Mouse (Mus musculus): ENCODE results near the gene Prc1. TPM values are rescaled to one million over a fixed set of nuclear protein-coding genes. Genes with fewer than 3 reads are reported as not detected.

Gene Prc1
- polyA plus RNA-seq, 1 experiment from 2014 or later = 121 TPM

DNA sequence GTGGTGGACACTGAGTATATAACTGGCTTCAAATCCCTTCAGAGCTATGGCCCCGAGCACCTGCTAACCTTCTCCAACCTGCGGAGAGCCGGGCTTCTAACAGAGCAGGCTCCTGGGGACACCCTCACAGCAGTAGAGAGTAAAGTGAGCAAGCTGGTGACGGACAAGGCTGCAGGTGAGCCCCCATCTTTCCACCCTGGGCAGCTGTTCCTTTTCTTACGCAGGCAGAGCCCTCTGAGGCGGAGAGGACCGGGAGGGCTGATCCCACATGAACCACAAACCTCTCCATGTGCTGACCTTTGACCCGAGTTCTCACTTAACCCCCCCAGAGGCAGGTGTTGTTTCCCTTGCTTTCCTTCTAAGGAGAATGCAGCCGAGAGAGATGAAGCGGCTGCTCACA is 6.5 kb upstream of the Prc1 start:
- ATAC-seq (ENCODE audit: insufficient number of reproducible peaks, insufficient read depth, low FRiP score, low TSS enrichment, low read depth) = no peak
- WGBS = 73% methylated on average over 10 of the region's 10 CpGs
- Histone ChIP-seq H3K4me3 (no peak overlapping the region), H3K27me3 (no peaks in the 10 kb centered on the region), H3K4me1 (no peaks in the 10 kb centered on the region), H3K27ac (no peak overlapping the region), H3K9ac (no peak overlapping the region), H3K4me2 (no peak overlapping the region), H3K36me3 (peaks cover 78% of the 10 kb centered on the region), H3K9me3 (no peaks in the 10 kb centered on the region)

DNA sequence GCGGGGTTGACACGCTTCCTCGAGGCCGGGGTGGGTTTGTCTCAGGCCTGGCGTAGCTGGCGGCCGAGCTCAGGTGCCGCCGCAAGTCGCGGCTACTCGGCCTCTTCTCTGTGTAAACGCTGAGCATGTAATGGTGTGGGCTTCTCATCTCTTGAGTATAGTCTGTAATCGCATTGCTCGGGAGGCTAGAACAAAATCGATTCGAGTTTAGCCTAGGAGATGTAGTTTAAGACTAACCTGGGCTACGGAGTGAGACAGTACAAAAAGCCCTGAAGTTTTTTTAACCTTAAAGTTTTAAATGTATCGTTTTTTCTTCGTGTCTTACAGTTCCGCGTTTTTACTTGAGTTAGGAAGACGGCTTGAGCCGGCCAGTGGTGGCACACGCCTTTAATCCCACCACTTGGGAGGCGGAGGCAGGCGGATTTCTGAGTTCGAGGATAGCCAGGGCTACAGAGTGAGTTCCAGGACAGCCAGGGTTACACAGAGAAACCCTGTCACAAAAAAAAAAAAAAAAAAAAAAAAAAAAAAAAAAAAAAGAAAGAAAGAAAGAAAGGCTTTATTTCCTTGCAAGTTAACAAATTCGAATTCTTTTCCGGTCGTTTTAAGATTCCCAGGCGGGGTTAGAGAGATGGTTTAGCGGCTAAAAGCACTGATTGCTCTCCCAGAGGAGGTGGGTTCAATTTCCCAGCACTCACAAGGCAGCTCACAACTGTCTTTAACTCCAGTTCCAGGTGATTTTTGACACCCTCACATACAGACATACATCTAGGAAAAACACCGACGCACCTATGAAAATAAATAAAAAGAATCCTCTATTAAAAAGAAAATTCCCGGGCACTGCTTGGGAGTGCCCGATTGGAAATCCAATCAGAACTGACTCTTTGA is 756 bp downstream of the Prc1 start:
- H3K27ac ChIP-seq = peak overlapping the region; percentile 88
- peak overlapping the region; percentile 88 for H3K4me3 ChIP-seq
- H3K9ac ChIP-seq = peak overlapping the region; percentile 87
- no peaks in the 10 kb centered on the region for H3K9me3 ChIP-seq
- H3K27me3 ChIP-seq = no peaks in the 10 kb centered on the region
- H3K36me3 ChIP-seq = peaks cover 18% of the 10 kb centered on the region
- ATAC-seq (ENCODE audit: insufficient number of reproducible peaks, insufficient read depth, low FRiP score, low TSS enrichment, low read depth) = peak; percentile 56
- peak overlapping the region; percentile 72 for H3K4me2 ChIP-seq
- peaks cover 23% of the 10 kb centered on the region for H3K4me1 ChIP-seq
- 9% methylated on average over 37 of the region's 37 CpGs for WGBS

DNA sequence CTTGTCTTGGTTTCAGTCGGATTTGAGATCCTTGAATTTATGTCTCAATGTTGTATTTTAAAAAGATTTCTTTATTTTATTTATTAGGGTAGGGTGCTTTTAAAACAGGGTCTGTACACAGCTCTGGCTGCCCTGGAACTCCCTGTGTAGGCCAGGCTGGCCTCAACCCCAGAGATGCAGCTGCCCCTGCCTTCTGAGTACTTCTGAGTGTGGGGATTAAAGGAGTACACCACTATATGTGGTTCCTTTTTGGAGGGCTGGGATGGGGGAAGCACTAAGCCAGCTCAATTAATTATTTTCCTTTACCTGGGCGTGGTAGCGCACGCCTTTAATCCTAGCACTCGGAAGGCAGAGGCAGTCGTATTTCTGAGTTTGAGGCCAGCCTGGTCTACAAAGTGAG is 2.2 kb downstream of the Prc1 start:
- H3K27me3 ChIP-seq = no peaks in the 10 kb centered on the region
- H3K4me2 ChIP-seq = peak overlapping the region; percentile 72
- H3K9me3 ChIP-seq = no peaks in the 10 kb centered on the region
- no peak overlapping the region for H3K27ac ChIP-seq
- no peak for ATAC-seq (ENCODE audit: insufficient number of reproducible peaks, insufficient read depth, low FRiP score, low TSS enrichment, low read depth)
- H3K36me3 ChIP-seq = peaks cover 23% of the 10 kb centered on the region
- no peak overlapping the region for H3K4me3 ChIP-seq
- H3K9ac ChIP-seq = 0 out of 2 replicates have a peak overlapping the region, but pooled peaks have one; percentile 11
- peaks cover 23% of the 10 kb centered on the region for H3K4me1 ChIP-seq
- WGBS = 91% methylated on average over 6 of the region's 6 CpGs

DNA sequence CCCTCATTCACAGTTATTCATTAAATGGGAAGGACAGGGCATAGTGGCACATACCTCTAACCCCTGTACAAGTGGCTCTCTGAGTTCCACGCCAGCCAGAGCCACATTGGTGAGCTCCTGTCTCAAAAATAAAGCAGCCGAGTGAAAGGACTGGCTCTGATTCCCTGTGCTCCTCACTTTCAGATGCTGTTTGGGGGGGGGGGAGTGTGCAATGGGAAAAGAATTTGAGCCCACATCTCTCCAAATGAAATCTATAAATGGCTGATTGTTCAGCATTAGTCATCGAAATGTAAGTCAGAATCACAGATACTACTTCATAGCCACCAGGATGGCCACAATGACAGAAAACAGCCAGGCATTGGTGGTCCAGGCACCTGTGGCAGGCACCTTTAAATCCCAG is 2.8 kb downstream of the Prc1 start:
- 0 out of 2 replicates have a peak overlapping the region, but pooled peaks have one; percentile 27 for H3K9ac ChIP-seq
- no peak overlapping the region for H3K4me2 ChIP-seq
- H3K4me3 ChIP-seq = no peak overlapping the region
- no peaks in the 10 kb centered on the region for H3K27me3 ChIP-seq
- H3K4me1 ChIP-seq = peaks cover 23% of the 10 kb centered on the region
- 84% methylated on average over 3 of the region's 3 CpGs for WGBS
- no peak for ATAC-seq (ENCODE audit: insufficient number of reproducible peaks, insufficient read depth, low FRiP score, low TSS enrichment, low read depth)
- H3K36me3 ChIP-seq = peaks cover 29% of the 10 kb centered on the region
- no peaks in the 10 kb centered on the region for H3K9me3 ChIP-seq
- H3K27ac ChIP-seq = no peak overlapping the region

DNA sequence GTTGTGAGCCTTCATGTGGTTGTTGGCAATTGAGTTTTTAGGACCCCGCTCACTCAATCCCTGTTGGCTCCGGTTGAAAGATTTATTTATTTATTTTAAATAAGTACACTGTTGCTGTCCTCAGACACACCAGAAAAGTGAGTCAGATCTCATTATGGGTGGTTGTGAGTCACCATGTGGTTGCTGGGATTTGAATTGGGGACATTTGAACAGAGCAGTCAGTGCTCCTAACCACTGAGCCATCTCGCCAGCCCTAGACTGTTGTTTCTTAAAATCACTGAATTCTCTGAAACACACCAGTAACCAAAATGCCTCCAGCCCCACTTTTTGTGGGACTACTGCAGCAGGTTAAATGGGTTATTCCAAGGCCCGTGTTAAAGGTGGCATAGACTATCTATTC is 4.5 kb downstream of the Prc1 start:
- Histone ChIP-seq H3K36me3 (peaks cover 41% of the 10 kb centered on the region), H3K27ac (no peak overlapping the region), H3K4me2 (no peak overlapping the region), H3K9me3 (no peaks in the 10 kb centered on the region), H3K27me3 (no peaks in the 10 kb centered on the region), H3K9ac (no peak overlapping the region), H3K4me3 (no peak overlapping the region), H3K4me1 (peaks cover 23% of the 10 kb centered on the region)
- no peak for ATAC-seq (ENCODE audit: insufficient number of reproducible peaks, insufficient read depth, low FRiP score, low TSS enrichment, low read depth)
- 92% methylated on average over 4 of the region's 4 CpGs for WGBS

DNA sequence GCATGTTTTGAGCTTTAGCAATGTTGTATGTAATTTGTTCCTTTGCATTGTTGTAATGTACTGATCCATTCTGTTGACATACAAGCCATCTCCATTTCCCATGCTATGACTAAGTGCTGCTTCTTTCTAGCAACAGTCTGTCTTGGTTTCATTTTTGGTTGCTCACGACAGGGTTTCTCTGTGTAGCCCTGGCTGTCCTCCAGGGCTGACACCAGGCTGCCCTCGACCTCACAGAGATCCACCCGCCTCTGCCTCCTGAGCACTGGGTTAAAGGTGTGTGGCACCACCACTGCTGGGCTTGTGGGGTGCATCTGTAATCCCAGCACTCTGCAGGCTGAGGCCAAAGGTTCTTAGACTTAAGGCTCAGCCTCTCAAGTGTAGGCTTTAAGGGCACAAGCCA is 5.3 kb downstream of the Prc1 start:
- H3K4me1 ChIP-seq = peaks cover 23% of the 10 kb centered on the region
- H3K9me3 ChIP-seq = no peaks in the 10 kb centered on the region
- 86% methylated on average over 3 of the region's 3 CpGs for WGBS
- no peaks in the 10 kb centered on the region for H3K27me3 ChIP-seq
- no peak overlapping the region for H3K4me2 ChIP-seq
- H3K4me3 ChIP-seq = no peak overlapping the region
- no peak for ATAC-seq (ENCODE audit: insufficient number of reproducible peaks, insufficient read depth, low FRiP score, low TSS enrichment, low read depth)
- no peak overlapping the region for H3K9ac ChIP-seq
- H3K36me3 ChIP-seq = peaks cover 50% of the 10 kb centered on the region
- H3K27ac ChIP-seq = no peak overlapping the region

DNA sequence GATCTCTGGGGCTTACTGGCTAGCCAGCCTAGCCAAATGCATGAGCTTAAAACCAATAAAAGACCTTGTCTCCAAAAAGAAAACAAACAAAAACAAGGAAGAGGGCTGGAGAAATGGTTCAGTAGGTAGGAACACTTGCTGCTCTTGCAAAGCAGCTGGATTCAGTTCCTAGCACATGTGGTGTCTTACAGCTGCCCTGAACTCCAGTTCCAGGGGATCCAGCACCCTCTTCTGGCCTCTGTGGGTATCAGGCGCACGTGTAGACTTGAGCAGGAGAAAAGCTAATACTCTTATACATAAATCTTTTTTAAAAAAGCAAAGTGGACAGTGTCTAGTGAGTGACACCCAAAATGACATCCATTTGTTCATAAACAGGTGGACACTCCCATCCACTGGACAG is 7.3 kb downstream of the Prc1 start:
- Histone ChIP-seq H3K9ac (no peak overlapping the region), H3K27me3 (no peaks in the 10 kb centered on the region), H3K4me2 (no peak overlapping the region), H3K4me3 (no peak overlapping the region), H3K9me3 (no peaks in the 10 kb centered on the region), H3K4me1 (peaks cover 15% of the 10 kb centered on the region), H3K36me3 (peaks cover 68% of the 10 kb centered on the region), H3K27ac (no peak overlapping the region)
- WGBS = 89% methylated on average over 2 of the region's 2 CpGs
- no peak for ATAC-seq (ENCODE audit: insufficient number of reproducible peaks, insufficient read depth, low FRiP score, low TSS enrichment, low read depth)

DNA sequence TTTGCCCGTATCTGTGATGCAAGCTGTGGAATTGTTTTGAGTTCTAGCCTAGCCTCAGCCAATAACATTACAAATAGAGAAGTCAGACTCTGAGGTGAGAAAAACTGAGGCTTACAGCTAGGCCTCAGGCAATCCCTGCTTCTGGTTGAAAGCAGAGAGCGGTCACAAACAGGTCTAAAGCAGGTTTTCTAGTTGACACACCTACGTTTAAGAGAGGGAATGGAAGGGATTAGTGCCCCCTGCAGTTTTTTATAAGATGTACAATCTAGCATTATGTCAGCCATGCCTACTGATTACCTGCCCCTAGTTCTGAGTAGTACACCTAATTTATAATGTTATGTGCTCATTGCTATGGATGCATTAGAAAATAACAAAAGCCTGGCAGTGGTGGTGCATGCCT is 13.5 kb downstream of the Prc1 start:
- Histone ChIP-seq H3K36me3 (peaks cover 94% of the 10 kb centered on the region), H3K9me3 (no peaks in the 10 kb centered on the region), H3K4me2 (no peak overlapping the region), H3K27ac (no peak overlapping the region), H3K27me3 (no peaks in the 10 kb centered on the region), H3K4me1 (no peaks in the 10 kb centered on the region), H3K4me3 (no peak overlapping the region), H3K9ac (no peak overlapping the region)
- 72% methylated on average over 3 of the region's 3 CpGs for WGBS
- ATAC-seq (ENCODE audit: insufficient number of reproducible peaks, insufficient read depth, low FRiP score, low TSS enrichment, low read depth) = no peak

DNA sequence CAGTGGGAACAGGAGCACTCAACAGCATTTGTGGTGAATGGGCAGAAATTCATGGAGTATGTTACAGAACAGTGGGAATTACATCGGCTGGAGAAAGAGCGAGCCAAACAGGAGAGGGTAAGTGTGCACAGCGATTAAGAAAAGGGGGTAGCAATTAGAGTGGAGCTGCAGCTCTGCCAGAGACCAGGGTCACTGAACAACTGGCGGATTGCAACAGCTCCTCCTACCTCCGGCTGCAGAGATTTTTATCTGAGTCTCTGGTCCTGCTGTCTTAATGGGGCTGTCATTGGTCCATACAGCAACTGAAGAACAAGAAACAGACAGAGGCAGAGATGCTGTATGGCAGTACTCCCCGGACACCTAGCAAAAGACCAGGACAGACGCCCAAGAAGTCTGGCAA is 16.5 kb downstream of the Prc1 start:
- no peaks in the 10 kb centered on the region for H3K27me3 ChIP-seq
- peaks cover 96% of the 10 kb centered on the region for H3K36me3 ChIP-seq
- H3K9ac ChIP-seq = no peak overlapping the region
- no peak overlapping the region for H3K27ac ChIP-seq
- no peaks in the 10 kb centered on the region for H3K4me1 ChIP-seq
- 85% methylated on average over 7 of the region's 7 CpGs for WGBS
- ATAC-seq (ENCODE audit: insufficient number of reproducible peaks, insufficient read depth, low FRiP score, low TSS enrichment, low read depth) = no peak
- H3K9me3 ChIP-seq = no peaks in the 10 kb centered on the region
- H3K4me3 ChIP-seq = no peak overlapping the region
- no peak overlapping the region for H3K4me2 ChIP-seq

DNA sequence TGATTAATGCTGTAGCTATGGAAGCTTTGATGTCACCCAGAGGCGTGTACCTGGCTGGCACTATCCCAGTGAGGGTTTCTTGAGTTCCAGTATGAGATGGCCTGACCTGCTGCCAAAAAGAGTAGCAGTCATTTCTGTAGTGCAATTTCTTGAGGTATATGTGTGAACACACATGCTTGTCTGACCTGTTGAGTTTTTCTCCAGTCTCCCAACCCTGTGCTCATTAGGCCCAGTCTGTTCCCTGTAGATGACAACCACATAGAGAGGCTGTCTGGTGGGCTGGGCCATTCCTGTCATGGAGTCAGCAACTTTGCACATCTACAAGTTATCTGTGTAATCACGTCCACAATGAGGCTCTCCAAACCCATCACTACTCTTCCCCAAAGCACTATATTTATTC is 21.5 kb downstream of the Prc1 start:
- no peaks in the 10 kb centered on the region for H3K9me3 ChIP-seq
- H3K4me3 ChIP-seq = no peak overlapping the region
- H3K27me3 ChIP-seq = no peaks in the 10 kb centered on the region
- H3K9ac ChIP-seq = no peak overlapping the region
- WGBS = 91% methylated on average over 2 of the region's 2 CpGs
- H3K36me3 ChIP-seq = peaks cover 87% of the 10 kb centered on the region
- no peaks in the 10 kb centered on the region for H3K4me1 ChIP-seq
- no peak for ATAC-seq (ENCODE audit: insufficient number of reproducible peaks, insufficient read depth, low FRiP score, low TSS enrichment, low read depth)
- H3K4me2 ChIP-seq = no peak overlapping the region
- H3K27ac ChIP-seq = no peak overlapping the region

DNA sequence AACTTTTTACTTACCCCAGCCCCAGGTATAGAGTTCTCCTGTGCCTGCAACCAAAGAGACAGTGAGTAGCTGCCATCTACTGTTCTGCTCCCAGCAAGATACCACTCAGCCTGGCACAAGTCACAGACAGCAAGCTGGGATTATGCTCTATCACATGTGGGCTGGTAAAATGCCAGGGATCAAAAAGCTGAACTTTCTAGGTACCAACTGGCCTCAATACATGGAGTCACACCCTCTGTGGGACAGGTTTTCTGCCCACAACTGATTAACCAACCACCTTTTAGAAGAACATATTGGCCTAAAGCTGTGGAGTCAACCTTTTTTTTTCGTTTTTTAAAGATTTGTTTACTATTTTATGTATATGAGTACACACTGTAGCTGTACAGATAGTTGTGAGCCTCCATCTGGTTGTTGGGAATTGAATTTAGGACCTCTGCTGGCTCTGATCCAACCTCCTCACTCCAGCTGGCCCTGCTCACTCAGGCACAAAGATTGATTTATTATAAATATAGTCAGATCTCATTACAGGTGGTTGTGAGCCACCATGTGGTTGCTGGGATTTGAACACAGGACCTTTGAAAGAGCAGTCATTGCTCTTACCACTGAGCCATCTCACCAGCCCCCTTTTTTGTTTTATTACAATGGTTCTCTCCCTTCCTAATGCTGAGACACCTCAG is 23.3 kb downstream of the Prc1 start:
- no peak overlapping the region for H3K4me3 ChIP-seq
- peaks cover 71% of the 10 kb centered on the region for H3K36me3 ChIP-seq
- no peaks in the 10 kb centered on the region for H3K4me1 ChIP-seq
- H3K9me3 ChIP-seq = no peaks in the 10 kb centered on the region
- no peak overlapping the region for H3K4me2 ChIP-seq
- no peak for ATAC-seq (ENCODE audit: insufficient number of reproducible peaks, insufficient read depth, low FRiP score, low TSS enrichment, low read depth)
- H3K9ac ChIP-seq = no peak overlapping the region
- no peak overlapping the region for H3K27ac ChIP-seq
- 74% methylated on average over 1 of the region's 1 CpGs for WGBS
- no peaks in the 10 kb centered on the region for H3K27me3 ChIP-seq

DNA sequence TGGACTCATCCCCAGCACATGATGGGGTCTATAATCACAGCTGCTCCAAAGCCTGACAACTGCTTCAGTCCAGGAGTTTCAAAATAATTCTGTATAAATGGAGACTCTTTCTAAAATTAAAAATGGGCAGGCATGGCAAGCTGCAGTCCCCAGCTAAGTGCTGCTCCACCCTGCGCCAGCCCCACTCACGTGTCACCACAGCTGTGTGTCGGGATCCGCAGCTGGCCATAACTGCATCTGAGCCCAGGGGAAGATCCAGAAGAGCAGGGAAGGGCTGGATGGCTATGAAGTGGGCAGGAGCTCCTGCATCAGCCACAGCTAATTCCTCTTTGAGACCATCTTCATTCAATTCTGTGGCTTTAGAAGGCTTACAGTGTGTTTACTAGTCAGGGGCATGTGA is 24.4 kb downstream of the Prc1 start:
- no peaks in the 10 kb centered on the region for H3K9me3 ChIP-seq
- no peak overlapping the region for H3K27ac ChIP-seq
- 88% methylated on average over 4 of the region's 4 CpGs for WGBS
- H3K4me3 ChIP-seq = no peak overlapping the region
- peaks cover 60% of the 10 kb centered on the region for H3K36me3 ChIP-seq
- H3K4me1 ChIP-seq = peaks cover 9% of the 10 kb centered on the region
- H3K9ac ChIP-seq = 0 out of 2 replicates have a peak overlapping the region, but pooled peaks have one; percentile 21
- no peak for ATAC-seq (ENCODE audit: insufficient number of reproducible peaks, insufficient read depth, low FRiP score, low TSS enrichment, low read depth)
- no peaks in the 10 kb centered on the region for H3K27me3 ChIP-seq
- H3K4me2 ChIP-seq = no peak overlapping the region
